Mouse (Mus musculus): ENCODE data around the gene Mat1a. TPM values are rescaled to one million over a fixed set of nuclear protein-coding genes. Genes with fewer than 3 reads are reported as not detected.

Gene Mat1a
- total RNA-seq, 2 experiments from 2014 or later: not detected

DNA sequence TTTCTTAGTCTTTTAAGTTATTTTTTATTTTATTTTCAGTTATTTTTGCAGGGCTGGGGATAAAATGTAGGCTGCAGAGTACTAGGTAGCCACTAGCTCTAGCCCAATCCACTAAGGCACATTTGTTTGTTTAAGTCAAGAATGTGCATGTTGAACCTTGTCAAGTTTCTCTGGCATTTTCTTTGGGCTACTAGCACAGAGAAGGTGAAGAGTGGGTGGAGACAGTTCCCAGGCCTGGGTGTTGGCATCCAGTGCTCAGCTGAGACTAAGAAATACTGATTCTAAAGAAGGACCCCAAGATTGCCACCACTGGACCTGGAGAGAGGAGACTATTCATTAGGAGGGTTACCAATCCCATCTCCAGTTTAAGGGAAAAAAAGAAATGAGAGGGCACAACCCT lies 32.2 kb downstream of the Mat1a start:
- no peak for DNase-seq (ENCODE audit: extremely low spot score in 1 of 2, low spot score in 1 of 2)

DNA sequence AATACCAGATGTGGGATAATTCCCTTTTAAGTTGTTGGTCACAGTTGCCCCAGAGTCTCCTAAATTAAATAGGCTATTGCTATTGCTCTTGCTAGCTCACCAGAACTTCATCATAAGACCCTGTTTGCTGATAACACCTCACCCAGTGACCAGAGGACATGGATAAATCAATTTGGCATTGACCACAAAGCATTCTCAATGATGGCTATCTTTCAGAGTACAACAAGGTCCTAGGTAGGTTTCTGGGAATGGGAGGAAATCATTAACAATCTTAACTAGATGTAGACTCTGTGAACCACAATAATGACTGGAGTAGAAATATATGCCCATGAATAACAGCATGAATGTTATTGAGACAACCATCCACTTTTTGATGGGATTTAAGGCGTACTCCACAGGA lies 35.9 kb downstream of the Mat1a start:
- no peak for DNase-seq (ENCODE audit: extremely low spot score in 1 of 2, low spot score in 1 of 2)

DNA sequence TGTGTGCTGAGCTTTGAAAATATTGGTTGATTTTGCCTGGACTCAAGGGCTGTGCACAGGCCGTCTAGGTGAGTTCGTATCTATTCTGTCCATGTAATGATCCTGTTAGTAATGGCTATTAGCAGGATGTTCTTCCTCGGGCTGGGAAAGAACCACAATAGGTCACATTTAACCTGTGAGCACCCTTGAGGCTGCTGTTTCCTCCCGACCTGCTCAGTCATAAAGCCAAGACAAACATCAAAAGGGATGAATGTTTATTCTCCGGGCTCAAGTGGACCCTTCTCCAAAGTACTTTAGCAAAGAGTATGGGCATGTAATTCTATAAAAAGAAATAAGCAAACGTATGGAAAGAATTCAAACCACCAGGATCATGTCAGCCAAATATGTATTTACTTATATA lies 41.2 kb downstream of the Mat1a start:
- DNase-seq (ENCODE audit: extremely low spot score in 1 of 2, low spot score in 1 of 2): no peak

DNA sequence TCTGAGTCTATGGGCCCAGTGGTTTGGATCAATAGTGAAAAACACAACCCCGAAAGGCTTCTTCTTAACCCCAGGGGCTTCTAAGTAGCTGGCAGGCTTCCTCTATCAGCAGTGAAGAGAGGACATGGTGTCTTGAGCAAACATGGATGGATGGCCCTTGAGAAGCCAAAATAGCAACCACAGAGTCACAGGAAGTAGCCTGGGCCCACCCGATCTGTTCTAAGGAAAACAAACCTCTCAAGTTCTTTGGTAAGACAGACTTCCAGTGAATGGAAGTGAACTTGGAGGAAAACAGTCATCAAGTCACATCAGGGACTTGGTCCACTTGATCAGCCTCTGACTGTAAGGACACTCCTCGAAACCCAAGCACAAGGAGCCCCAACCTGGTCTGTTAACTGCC lies 42.1 kb downstream of the Mat1a start:
- no peak for DNase-seq (ENCODE audit: extremely low spot score in 1 of 2, low spot score in 1 of 2)

DNA sequence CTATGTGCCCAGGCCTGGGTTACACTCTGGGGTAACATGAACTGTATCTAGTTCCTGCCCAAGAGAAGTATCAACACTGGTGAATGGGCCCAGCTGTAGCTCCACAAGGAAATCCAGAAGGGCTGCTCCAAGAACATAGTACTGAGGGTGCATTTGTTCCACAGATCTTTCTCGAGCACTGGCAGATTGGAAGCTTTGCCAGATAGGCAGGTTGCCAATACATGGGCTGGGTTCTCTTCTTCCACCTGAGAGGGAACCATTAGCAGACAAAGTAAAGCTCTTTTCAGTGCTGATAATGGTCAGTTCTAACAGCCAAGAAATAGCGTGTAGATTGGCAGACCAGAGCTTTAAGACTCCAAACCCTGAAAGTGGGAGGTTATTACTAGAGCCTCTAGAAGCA lies 42.5 kb downstream of the Mat1a start:
- no peak for DNase-seq (ENCODE audit: extremely low spot score in 1 of 2, low spot score in 1 of 2)

DNA sequence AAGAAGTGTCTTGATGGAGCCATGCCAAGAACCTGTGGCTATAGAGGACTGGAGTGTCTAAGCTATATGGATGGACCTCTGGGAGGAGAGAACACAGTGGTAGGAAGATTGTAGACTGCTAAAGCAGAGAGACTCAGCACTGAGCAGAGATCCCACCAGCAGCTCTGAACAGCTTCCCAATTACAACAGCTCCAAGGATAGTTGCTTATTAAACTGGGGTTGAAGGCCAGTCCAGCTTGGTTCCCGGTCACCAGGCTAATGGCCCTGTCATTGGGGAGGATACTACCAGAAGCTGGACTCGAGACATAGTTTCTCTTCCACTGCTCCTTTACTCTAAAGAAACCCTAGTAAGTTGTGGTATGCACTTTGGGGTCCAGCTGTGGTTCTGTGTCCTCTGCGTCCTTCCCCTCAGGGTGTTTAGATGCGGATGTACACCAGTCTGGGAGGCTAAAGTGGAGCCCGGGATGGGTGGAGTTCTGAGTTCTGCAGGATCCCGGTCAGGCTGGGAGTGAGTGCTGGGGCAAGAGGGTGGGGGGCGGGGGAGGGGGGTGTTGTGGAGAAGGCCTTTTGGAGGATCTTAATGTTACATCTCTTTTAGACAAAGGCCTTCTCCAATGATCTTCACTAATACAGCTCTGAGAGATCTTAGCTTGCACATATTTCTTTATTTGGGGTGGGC lies 46.5 kb downstream of the Mat1a start, which contains the start of gene Mbl1:
TSS of gene Mbl1 (plus strand) at position 239 of the 679 bp plus-strand sequence.
- no peak for DNase-seq (ENCODE audit: extremely low spot score in 1 of 2, low spot score in 1 of 2)

DNA sequence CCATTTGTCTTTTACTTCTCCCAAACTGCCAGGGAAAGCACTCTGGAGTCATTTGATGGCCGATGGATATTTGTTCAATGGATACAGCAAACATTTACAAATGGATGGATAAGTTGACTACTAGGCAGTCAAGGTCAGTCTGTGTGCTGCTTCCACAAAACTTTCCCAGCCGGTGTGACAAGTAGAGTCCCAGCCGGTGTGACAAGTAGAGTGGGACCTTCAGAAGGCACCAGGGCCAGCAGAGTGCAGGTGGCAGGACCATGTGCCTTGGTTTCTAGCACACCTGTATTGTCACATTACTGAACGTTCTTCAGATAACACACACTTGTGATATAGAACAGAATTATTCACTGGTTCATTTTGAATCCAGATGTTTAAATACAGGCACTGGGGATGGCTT lies 55.2 kb downstream of the Mat1a start:
- DNase-seq (ENCODE audit: extremely low spot score in 1 of 2, low spot score in 1 of 2): no peak

DNA sequence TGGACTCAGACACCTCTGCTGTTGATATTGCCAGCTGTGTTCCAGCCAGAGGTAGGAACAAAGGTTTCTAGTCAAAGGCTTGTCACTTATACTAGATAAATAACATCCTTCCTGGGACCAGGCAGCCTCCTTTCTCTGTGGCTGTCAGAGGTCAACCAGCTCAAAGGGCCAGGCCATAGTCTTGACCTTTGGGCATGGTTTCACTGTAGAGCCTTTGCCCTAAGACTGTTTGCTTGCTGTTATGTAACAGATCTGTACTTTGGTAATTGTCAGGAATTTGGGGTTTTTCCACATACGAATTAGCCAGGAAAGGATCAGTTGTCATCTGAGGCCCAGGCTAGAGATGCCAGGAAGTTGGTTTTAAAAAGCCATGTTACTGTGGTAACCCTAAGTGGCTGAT lies 55.9 kb downstream of the Mat1a start:
- no peak for DNase-seq (ENCODE audit: extremely low spot score in 1 of 2, low spot score in 1 of 2)

DNA sequence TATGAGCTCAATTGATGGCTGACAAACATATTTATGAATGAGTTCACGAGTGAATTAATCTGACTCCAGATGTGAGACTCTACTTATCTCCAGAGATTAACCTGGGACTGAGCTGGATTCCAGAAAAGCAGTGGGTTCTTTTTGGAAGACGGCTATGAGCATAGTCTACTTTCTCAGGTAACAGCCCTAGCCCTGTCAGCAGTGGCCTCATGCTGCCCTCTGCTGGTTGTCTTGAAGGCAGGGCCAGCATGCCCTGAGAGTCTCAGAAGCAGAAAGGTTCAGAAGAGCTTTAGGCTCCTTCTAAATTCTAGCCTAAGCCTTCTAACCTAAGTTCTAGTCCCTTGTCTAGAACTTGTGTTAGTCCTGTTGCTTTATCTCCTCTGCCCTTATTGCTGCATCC lies 57.8 kb downstream of the Mat1a start:
- DNase-seq (ENCODE audit: extremely low spot score in 1 of 2, low spot score in 1 of 2): peak in 1 of 2 experiments; percentile 51

DNA sequence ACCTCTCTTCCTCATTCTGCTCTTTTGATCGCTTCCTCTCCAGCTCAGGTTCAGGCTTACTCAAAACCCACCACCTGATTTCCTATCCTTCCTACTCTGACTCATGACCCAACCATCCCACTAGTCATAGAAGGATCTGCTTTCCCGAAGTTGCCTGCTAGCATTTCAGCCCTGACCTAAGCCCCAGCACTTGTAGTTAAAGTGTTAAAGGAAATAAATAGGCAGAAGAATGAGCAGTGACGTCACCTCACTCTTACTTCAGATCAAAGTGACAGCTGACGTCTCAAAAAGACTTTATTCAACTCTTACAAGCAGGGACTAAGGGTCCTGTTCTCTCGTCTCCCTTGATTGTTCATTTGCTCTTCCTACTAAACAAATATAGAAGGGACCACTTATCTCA lies 62.4 kb downstream of the Mat1a start:
- DNase-seq (ENCODE audit: extremely low spot score in 1 of 2, low spot score in 1 of 2): no peak

DNA sequence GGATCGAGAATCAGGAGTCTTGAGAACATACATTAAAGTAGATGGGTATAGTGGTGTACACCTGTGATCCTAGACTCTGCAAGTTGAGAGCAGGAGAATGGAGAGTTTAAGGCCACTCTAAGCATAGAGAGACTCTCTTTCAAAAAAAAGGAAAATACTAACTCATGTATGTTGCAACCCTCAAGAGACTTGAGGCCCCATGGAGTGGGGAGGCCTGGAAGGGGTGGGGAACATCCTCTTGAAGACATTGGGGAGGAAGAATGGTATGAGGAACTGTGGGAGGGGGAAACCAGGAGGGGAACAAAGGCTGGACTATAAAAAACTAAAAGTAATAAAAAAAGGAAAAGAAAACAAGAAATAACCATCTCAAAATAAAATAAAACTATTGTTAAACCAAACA lies 63.7 kb downstream of the Mat1a start:
- DNase-seq (ENCODE audit: extremely low spot score in 1 of 2, low spot score in 1 of 2): no peak

DNA sequence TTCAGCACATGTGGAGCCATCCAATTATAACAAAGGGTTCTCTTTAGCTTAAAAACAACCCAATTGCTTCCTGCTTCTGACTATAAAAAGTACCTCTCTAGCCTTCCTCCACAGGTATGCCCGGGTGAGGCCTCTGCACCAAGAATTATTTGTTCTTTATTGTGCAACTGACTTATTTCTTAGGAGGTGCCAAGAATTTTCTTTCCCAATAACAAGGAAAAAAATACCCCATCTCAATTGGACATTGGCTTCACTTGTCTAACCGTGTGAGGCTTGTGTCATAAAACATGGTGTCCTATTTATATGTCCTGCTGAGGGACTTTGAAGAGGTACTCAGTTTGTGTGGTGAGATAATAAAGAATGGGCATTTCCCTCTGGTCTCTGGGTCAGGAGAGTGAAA lies 65.7 kb downstream of the Mat1a start:
- no peak for DNase-seq (ENCODE audit: extremely low spot score in 1 of 2, low spot score in 1 of 2)

Other genes starting within 250 kb of the Mat1a start
- gene Sh2d4b, start 211.8 kb upstream of the Mat1a start, total RNA-seq (2021): 1 to 10 TPM; 1.7 to 1.8 TPM
- gene Tspan14, start 138.2 kb upstream of the Mat1a start, total RNA-seq (2021): 10 to 100 TPM; 40.9 to 41.0 TPM
- 100 to 1,000 TPM; 160 to 181 TPM for gene Fam213a, start 91.2 kb upstream of the Mat1a start, total RNA-seq (2021)
- under 1 TPM; 0.79 to 0.94 TPM for gene Dydc2, start 35.8 kb upstream of the Mat1a start, total RNA-seq (2021)
- gene Dydc1, start 32.1 kb upstream of the Mat1a start, total RNA-seq (2021): not detected
- not detected for gene Sftpa1, start 26.7 kb downstream of the Mat1a start, total RNA-seq (2021)
- not detected for gene Mbl1, start 46.4 kb downstream of the Mat1a start, total RNA-seq (2021)
- not detected for gene Sftpd, start 80.1 kb downstream of the Mat1a start, total RNA-seq (2021)
- not detected for gene Gm2832, start 173.8 kb downstream of the Mat1a start, total RNA-seq (2021)
- gene Gm5798, start 243.6 kb downstream of the Mat1a start, total RNA-seq (2021): not detected

All from layer of hippocampus, postnatal 25 days (tissue).